8 mouse cellular contexts compared by ENCODE assay signal in the genomic region with DNA sequence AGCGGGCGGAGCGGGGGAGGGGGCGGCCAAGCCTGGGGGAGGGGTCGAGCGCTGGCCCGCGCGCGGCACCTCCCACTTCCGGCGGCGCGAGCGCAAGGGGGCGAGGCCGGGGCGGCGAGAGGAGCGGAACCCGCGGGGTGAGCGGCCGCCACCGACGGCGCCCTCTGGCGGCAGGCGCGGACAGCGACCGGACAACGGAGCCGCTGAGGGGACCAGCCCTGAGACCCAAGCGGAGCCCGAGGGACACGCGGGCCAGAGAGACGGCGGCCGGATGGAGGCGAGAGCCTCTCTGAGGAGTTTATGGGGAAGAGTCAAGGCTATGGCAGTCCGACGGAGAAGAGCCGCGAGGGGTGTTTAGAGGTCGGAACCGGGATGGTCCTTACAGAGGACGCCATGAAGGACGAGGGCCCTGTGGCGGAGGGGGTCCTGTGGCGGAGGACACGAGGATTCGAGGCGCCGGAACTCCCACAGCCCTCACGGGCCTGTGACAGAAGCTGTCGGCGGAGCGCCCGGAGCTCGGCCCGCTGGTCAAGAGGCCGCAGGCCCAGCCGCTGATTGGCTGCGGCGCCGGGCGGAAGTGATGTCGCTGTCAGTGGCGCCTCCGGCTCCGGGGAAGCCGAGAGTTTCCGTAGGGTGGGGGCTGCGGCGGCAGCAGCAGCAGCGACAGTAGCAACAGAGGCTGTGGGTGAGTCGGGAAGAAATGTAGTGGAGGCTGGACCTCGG. TPM values are rescaled to one million over a fixed set of nuclear protein-coding genes. Genes with fewer than 3 reads are reported as not detected.
DNase-seq lines count a peak whose midpoint lies in the region; ATAC-seq and TF ChIP-seq lines count a peak whose summit lies in the region.

A gene (plus strand): TSS at position 143 of the 723 bp plus-strand sequence.
A gene (minus strand): TSS at position 557 of the 723 bp plus-strand sequence.

- H3K4me1 ChIP-seq in ES-Bruce4 (ENCODE audit: control insufficient read depth, insufficient read depth, low read length) = no peaks in the 10 kb centered on the region
- peaks cover 25% of the 10 kb centered on the region for H3K4me1 ChIP-seq in forebrain, embryonic 15.5 days
- peaks cover 17% of the 10 kb centered on the region for H3K4me1 ChIP-seq in lung, adult 2 months (ENCODE audit: control insufficient read depth, insufficient read depth, low read length)

- peak within 1 kb of the TSS; percentile 80 for H3K4me3 ChIP-seq in ES-Bruce4 (ENCODE audit: low read depth, low read length)
- peak within 1 kb of the TSS; percentile 85 for H3K4me3 ChIP-seq in forebrain, embryonic 15.5 days
- H3K4me3 ChIP-seq in lung, adult 2 months (replicated peaks; ENCODE audit: extremely low read depth, low read depth, low read length) = peak within 1 kb of the TSS; percentile 98

- H3K4me2 ChIP-seq in forebrain, embryonic 15.5 days (replicated peaks) = peak within 1 kb of the TSS; percentile 78

- H3K36me3 ChIP-seq in ES-Bruce4 (ENCODE audit: control insufficient read depth, insufficient read depth, low read length, poor library complexity, severe bottlenecking) = peaks cover 3% of the 10 kb centered on the region; the same call in 1 of the 2 replicates
- H3K36me3 ChIP-seq in forebrain, embryonic 15.5 days = peaks cover 38% of the 10 kb centered on the region

- no peak for TF ChIP-seq POLR2A in ES-Bruce4 (IDR thresholded peaks at IDR 0.05; ENCODE audit: insufficient read depth, low read length)
- TF ChIP-seq POLR2A in lung, adult 2 months (IDR thresholded peaks at IDR 0.05; ENCODE audit: borderline replicate concordance, extremely low read depth, low read depth, low read length) = peak; percentile 87

- TF ChIP-seq CTCF in ES-Bruce4 (IDR thresholded peaks at IDR 0.05; ENCODE audit: low read depth, low read length) = peak; percentile 70
- TF ChIP-seq CTCF in lung, adult 2 months (IDR thresholded peaks at IDR 0.05; ENCODE audit: insufficient read depth, low read length) = peak; percentile 36; the same call in 1 of the 2 replicates

- peak; percentile 88 for ATAC-seq in cerebellum, adult (ENCODE audit: insufficient number of reproducible peaks, low FRiP score, low TSS enrichment)
- ATAC-seq in forebrain, embryonic 15.5 days (replicated peaks) = peak; percentile 94
- peak; percentile 69 for ATAC-seq in neutrophil, adult 5-6 weeks (ENCODE audit: extremely low read depth, insufficient number of reproducible peaks, low FRiP score, poor library complexity, severe bottlenecking)

- no peaks in the 10 kb centered on the region for H3K9me3 ChIP-seq in ES-Bruce4 (replicated peaks; ENCODE audit: control insufficient read depth, insufficient read depth, low read length, poor library complexity, severe bottlenecking)
- H3K9me3 ChIP-seq in forebrain, embryonic 15.5 days = no peaks in the 10 kb centered on the region

- under 1% methylated on average over 73 of the region's 80 CpGs for WGBS in forebrain, embryonic 15.5 days
- WGBS in lung, adult 2 months = under 1% methylated on average over 78 of the region's 80 CpGs

- H3K27me3 ChIP-seq in ES-Bruce4 (ENCODE audit: control insufficient read depth, insufficient read depth, low read length, poor library complexity, severe bottlenecking) = no peaks in the 10 kb centered on the region
- H3K27me3 ChIP-seq in forebrain, embryonic 15.5 days = no peaks in the 10 kb centered on the region

- H3K27ac ChIP-seq in ES-Bruce4 (ENCODE audit: insufficient read depth, low read length) = peak within 1 kb of the TSS; percentile 37
- peak within 1 kb of the TSS; percentile 95 for H3K27ac ChIP-seq in forebrain, embryonic 15.5 days (replicated peaks)

- H3K9ac ChIP-seq in ES-Bruce4 (ENCODE audit: low read depth, poor library complexity, severe bottlenecking) = peak within 1 kb of the TSS; percentile 82
- H3K9ac ChIP-seq in forebrain, embryonic 15.5 days (replicated peaks) = peak within 1 kb of the TSS; percentile 94

- intact Hi-C loops in heart, postnatal 25 days (cut with DNase I) = loop anchor here (2.0 to 5.0 kb wide), 2 partner anchors 46 to 366 kb away; a partner anchor contains a TSS

- DNase-seq in heart, postnatal 25 days (ENCODE audit: low spot score) = peak; percentile 91
- DNase-seq in layer of hippocampus, adult 18-20 months (ENCODE audit: low spot score in 2 of 2) = peak; percentile 82 to 92
- DNase-seq in lung, adult 2 months = peak; percentile 90
- peak; percentile 83 to 84 for DNase-seq in thymus, adult 18-20 months

- TF ChIP-seq EP300 in ES-Bruce4 (IDR thresholded peaks at IDR 0.05; ENCODE audit: insufficient read depth, low read depth, low read length) = no peak

RNA-seq across cellular contexts. Expression of the first gene that starts in this region (rescaled TPM):
- 9.2 and 9.8 TPM in 2 replicates for polyA plus RNA-seq in ES-Bruce4 (2011; ENCODE audit: insufficient read depth, insufficient read length, low read depth, missing spikeins)
- polyA plus RNA-seq in forebrain, embryonic 15.5 days (2015; fragmentation: Nextera tagmentation; extraction: Ambion mirVana) = 25.6 and 26.7 TPM in 2 replicates
- 10 to 100 TPM; 17.1 to 18.9 TPM for total RNA-seq in heart, postnatal 25 days (2021)
- total RNA-seq in layer of hippocampus, adult 18-20 months (2021) = 10 to 100 TPM; 21.4 to 23.1 TPM
- polyA plus RNA-seq in lung, adult 2 months (2012; rRNA removed) = 29.0 and 33.4 TPM in 2 replicates
- 36.6 and 42.8 TPM in 2 replicates for total RNA-seq in neutrophil, adult 5-6 weeks (2017)

RNA-seq across cellular contexts. Expression of the second gene that starts in this region (rescaled TPM):
- 40.5 and 43.0 TPM in 2 replicates for polyA plus RNA-seq in ES-Bruce4 (2011; ENCODE audit: insufficient read depth, insufficient read length, low read depth, missing spikeins)
- 96.5 and 96.9 TPM in 2 replicates for polyA plus RNA-seq in forebrain, embryonic 15.5 days (2015; fragmentation: Nextera tagmentation; extraction: Ambion mirVana)
- 10 to 100 TPM; 30.6 to 31.4 TPM for total RNA-seq in heart, postnatal 25 days (2021)
- 10 to 100 TPM; 71.8 to 73.2 TPM for total RNA-seq in layer of hippocampus, adult 18-20 months (2021)
- polyA plus RNA-seq in lung, adult 2 months (2012; rRNA removed) = 12.3 and 16.3 TPM in 2 replicates
- 48.1 and 50.2 TPM in 2 replicates for total RNA-seq in neutrophil, adult 5-6 weeks (2017)

Comparison
In these comparisons a context has a peak if more than half of its experiments do, and no peak if none do; other contexts are left out.
1. Peak in every context shown above with its lines: DNase-seq, ATAC-seq, H3K4me3 ChIP-seq and H3K27ac ChIP-seq.